Mouse (Mus musculus): ENCODE data around the gene Gss. TPM values are rescaled to one million over a fixed set of nuclear protein-coding genes. Genes with fewer than 3 reads are reported as not detected.
A peak's percentile ranks its signal among the peaks of the same experiment; 100 is the strongest.

The Gss gene
- polyA plus RNA-seq, 1 experiment from 2014 or later = 37.1 TPM

GRCm38 (mm10) chr2:155576656-155577055, 16.0 kb downstream of the Gss start:
- ATAC-seq (peak; percentile 70), DNase-seq (ENCODE audit: low spot score) (peak; percentile 48)
- Histone ChIP-seq H3K9me3 (ENCODE audit: low read length) (no peaks in the 10 kb centered on the region), H3K4me3 (ENCODE audit: low read depth, low read length) (no peak overlapping the region), H3K4me2 (replicated peaks; ENCODE audit: low read depth, low read length) (no peak overlapping the region), H3K36me3 (ENCODE audit: insufficient read depth, low read length) (no peaks in the 10 kb centered on the region), H3K9ac (replicated peaks; ENCODE audit: low read depth) (no peak overlapping the region), H3K4me1 (ENCODE audit: insufficient read depth, low read depth, low read length) (peaks cover 4% of the 10 kb centered on the region; the same call in 1 of the 2 replicates), H3K27ac (ENCODE audit: low read length) (no peak overlapping the region), H3K27me3 (replicated peaks; ENCODE audit: insufficient read depth, low read length) (no peaks in the 10 kb centered on the region)
- 60% methylated on average over 9 of the region's 9 CpGs for WGBS
- TF ChIP-seq EP300 (IDR thresholded peaks at IDR 0.05) (no peak), CTCF (IDR thresholded peaks at IDR 0.05) (no peak)

- WGBS = 73% methylated on average over 4 of the region's 4 CpGs
- Histone ChIP-seq H3K4me1 (ENCODE audit: insufficient read depth, low read depth, low read length) (peaks cover 4% of the 10 kb centered on the region; the same call in 1 of the 2 replicates), H3K27me3 (replicated peaks; ENCODE audit: insufficient read depth, low read length) (no peaks in the 10 kb centered on the region), H3K4me2 (replicated peaks; ENCODE audit: low read depth, low read length) (no peak overlapping the region), H3K9me3 (ENCODE audit: low read length) (no peaks in the 10 kb centered on the region), H3K36me3 (ENCODE audit: insufficient read depth, low read length) (no peaks in the 10 kb centered on the region), H3K9ac (replicated peaks; ENCODE audit: low read depth) (no peak overlapping the region), H3K4me3 (ENCODE audit: low read depth, low read length) (no peak overlapping the region), H3K27ac (ENCODE audit: low read length) (no peak overlapping the region)
- TF ChIP-seq EP300 (IDR thresholded peaks at IDR 0.05) (no peak), CTCF (IDR thresholded peaks at IDR 0.05) (no peak)
- ATAC-seq (no peak), DNase-seq (ENCODE audit: low spot score) (no peak)
Measured at GRCm38 (mm10) chr2:155574700-155575099, 17.9 kb downstream of the Gss start.

- H3K4me1 ChIP-seq (ENCODE audit: insufficient read depth, low read depth, low read length) = peaks cover 4% of the 10 kb centered on the region; the same call in 1 of the 2 replicates
- no peak for ATAC-seq
- no peak overlapping the region for H3K9ac ChIP-seq (replicated peaks; ENCODE audit: low read depth)
- no peak overlapping the region for H3K27ac ChIP-seq (ENCODE audit: low read length)
- DNase-seq (ENCODE audit: low spot score) = no peak
- no peak overlapping the region for H3K4me2 ChIP-seq (replicated peaks; ENCODE audit: low read depth, low read length)
- no peaks in the 10 kb centered on the region for H3K27me3 ChIP-seq (replicated peaks; ENCODE audit: insufficient read depth, low read length)
- TF ChIP-seq EP300 (IDR thresholded peaks at IDR 0.05) = no peak
- TF ChIP-seq CTCF (IDR thresholded peaks at IDR 0.05) = no peak
- H3K36me3 ChIP-seq (ENCODE audit: insufficient read depth, low read length) = no peaks in the 10 kb centered on the region
- no peak overlapping the region for H3K4me3 ChIP-seq (ENCODE audit: low read depth, low read length)
- no peaks in the 10 kb centered on the region for H3K9me3 ChIP-seq (ENCODE audit: low read length)
- 71% methylated on average over 7 of the region's 7 CpGs for WGBS
Measured at GRCm38 (mm10) chr2:155573996-155574395, 18.6 kb downstream of the Gss start.

GRCm38 (mm10) chr2:155573001-155573400, 19.6 kb downstream of the Gss start:
- DNase-seq (ENCODE audit: low spot score) = peak; percentile 67
- no peak overlapping the region for H3K4me3 ChIP-seq (ENCODE audit: low read depth, low read length)
- no peak overlapping the region for H3K27ac ChIP-seq (ENCODE audit: low read length)
- 47% methylated on average over 9 of the region's 9 CpGs for WGBS
- H3K9ac ChIP-seq (replicated peaks; ENCODE audit: low read depth) = no peak overlapping the region
- no peak overlapping the region for H3K4me2 ChIP-seq (replicated peaks; ENCODE audit: low read depth, low read length)
- ATAC-seq = peak; percentile 82
- H3K27me3 ChIP-seq (replicated peaks; ENCODE audit: insufficient read depth, low read length) = no peaks in the 10 kb centered on the region
- H3K9me3 ChIP-seq (ENCODE audit: low read length) = no peaks in the 10 kb centered on the region
- no peak for TF ChIP-seq CTCF (IDR thresholded peaks at IDR 0.05)
- TF ChIP-seq EP300 (IDR thresholded peaks at IDR 0.05) = no peak
- no peaks in the 10 kb centered on the region for H3K36me3 ChIP-seq (ENCODE audit: insufficient read depth, low read length)
- H3K4me1 ChIP-seq (ENCODE audit: insufficient read depth, low read depth, low read length) = peaks cover 4% of the 10 kb centered on the region; the same call in 1 of the 2 replicates

- no peak for DNase-seq (ENCODE audit: low spot score)
- no peak overlapping the region for H3K4me3 ChIP-seq (ENCODE audit: low read depth, low read length)
- no peak for ATAC-seq
- TF ChIP-seq CTCF (IDR thresholded peaks at IDR 0.05) (no peak), EP300 (IDR thresholded peaks at IDR 0.05) (no peak)
- no peaks in the 10 kb centered on the region for H3K27me3 ChIP-seq (replicated peaks; ENCODE audit: insufficient read depth, low read length)
- no peak overlapping the region for H3K4me2 ChIP-seq (replicated peaks; ENCODE audit: low read depth, low read length)
- H3K27ac ChIP-seq (ENCODE audit: low read length) = no peak overlapping the region
- H3K36me3 ChIP-seq (ENCODE audit: insufficient read depth, low read length) = no peaks in the 10 kb centered on the region
- 43% methylated on average over 3 of the region's 3 CpGs for WGBS
- no peaks in the 10 kb centered on the region for H3K4me1 ChIP-seq (ENCODE audit: insufficient read depth, low read depth, low read length)
- no peaks in the 10 kb centered on the region for H3K9me3 ChIP-seq (ENCODE audit: low read length)
- no peak overlapping the region for H3K9ac ChIP-seq (replicated peaks; ENCODE audit: low read depth)
Measured at GRCm38 (mm10) chr2:155569223-155569807, 23.3 kb downstream of the Gss start.

- H3K4me2 ChIP-seq (replicated peaks; ENCODE audit: low read depth, low read length) = no peak overlapping the region
- TF ChIP-seq EP300 (IDR thresholded peaks at IDR 0.05) = no peak
- TF ChIP-seq CTCF (IDR thresholded peaks at IDR 0.05) = no peak
- H3K27ac ChIP-seq (ENCODE audit: low read length) = no peak overlapping the region
- ATAC-seq (no peak), DNase-seq (ENCODE audit: low spot score) (no peak)
- WGBS = 88% methylated on average over 5 of the region's 5 CpGs
- H3K36me3 ChIP-seq (ENCODE audit: insufficient read depth, low read length) = no peaks in the 10 kb centered on the region; the same call in 1 of the 2 replicates
- H3K4me1 ChIP-seq (ENCODE audit: insufficient read depth, low read depth, low read length) = no peaks in the 10 kb centered on the region
- no peaks in the 10 kb centered on the region for H3K27me3 ChIP-seq (replicated peaks; ENCODE audit: insufficient read depth, low read length)
- H3K9me3 ChIP-seq (ENCODE audit: low read length) = no peaks in the 10 kb centered on the region
- no peak overlapping the region for H3K9ac ChIP-seq (replicated peaks; ENCODE audit: low read depth)
- no peak overlapping the region for H3K4me3 ChIP-seq (ENCODE audit: low read depth, low read length)
Measured at GRCm38 (mm10) chr2:155567751-155568150, 24.9 kb downstream of the Gss start.
